Mouse (Mus musculus) kidney, postnatal 10 days (tissue): Measurements from ENCODE around the gene Ptpn21.

Experiments
- DNase-seq: peaks from one replicate; pipeline ENCODE4 v3.0.0; 2021; ENCODE audit warnings: mixed read lengths

Gene Ptpn21

DNA sequence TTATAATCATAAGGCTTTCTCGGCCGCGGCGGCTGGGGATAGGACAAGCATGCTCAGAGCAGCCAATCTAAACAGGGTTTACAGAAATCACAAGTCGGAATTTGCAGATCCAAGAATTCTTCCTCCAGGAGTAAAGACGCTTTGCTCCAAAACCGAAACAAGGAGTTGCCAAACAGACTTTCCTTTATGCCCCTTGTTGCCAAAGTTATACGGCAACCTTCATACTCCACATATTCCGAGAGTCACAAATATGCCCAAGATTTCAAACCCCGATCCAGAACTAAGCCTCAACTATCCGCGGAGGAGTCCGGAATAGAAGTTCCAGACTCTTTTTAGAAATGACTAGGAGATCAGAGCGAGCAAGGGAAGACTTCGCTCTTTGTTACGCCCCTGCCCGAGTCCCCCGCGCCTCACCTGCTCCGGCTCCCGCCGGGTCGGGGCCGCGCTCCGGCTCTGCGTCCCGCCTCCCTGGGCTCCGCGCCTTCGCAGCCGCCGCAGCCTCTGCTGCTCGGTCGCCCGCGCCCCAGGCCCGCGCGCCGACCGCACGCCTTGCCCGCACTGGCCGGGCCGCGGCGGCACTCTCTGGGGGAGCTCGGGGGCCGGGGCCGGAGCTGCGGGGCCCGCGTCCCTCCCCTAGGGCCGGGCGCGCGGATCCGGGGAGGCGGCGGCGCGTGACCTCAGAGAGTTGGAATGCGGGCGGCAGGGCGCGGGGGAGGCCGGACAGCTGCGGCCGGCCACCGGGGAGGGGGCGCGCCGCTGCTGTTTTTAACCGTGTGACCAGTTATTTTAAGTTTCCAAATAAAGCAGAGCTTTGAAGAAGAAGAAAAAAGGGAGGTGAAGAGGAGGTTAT is at the start of gene Ptpn21:
TSS of gene Ptpn21 (minus strand) at position 455 of the 850 bp plus-strand sequence.
- DNase-seq: peak; percentile 87

DNA sequence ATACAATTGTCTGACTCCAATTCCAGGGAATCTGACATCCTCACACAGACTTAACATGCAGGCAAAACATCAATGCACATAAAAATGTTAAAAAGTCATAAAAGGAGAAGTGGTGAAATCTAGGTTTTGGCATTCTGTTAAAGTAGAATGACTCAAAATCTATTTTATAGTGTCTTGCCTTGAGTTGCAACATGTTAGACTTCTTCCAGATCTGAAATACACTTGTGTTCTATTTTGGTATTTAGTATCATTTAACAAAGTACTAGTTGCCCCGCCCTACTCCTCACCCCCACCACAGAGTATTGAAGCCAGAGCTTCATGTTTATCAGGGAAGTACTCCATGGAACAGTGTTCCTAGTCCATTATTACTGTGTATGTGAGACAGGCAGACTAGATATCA is 47.0 kb upstream of the Ptpn21 start:
- no peak for DNase-seq

DNA sequence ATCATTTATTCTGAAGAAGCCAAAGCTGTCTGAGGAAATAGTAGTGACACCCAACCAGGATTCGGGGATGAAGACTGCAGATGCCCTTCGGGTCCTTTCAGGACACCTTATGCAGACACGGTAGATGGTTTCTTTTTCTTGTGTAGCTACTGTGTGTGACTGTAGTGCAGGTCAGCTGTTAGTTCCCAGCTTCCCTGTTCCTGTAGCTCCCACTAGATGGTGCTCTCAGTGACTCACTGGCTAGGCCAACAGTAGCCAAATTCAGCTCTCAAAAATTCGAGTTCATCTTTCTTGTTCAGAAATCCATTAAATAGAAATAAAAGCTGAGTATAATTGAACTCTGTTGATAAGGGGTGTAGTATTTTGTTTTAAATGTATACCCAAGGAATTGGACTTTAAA is 41.9 kb upstream of the Ptpn21 start:
- DNase-seq: peak; percentile 46

DNA sequence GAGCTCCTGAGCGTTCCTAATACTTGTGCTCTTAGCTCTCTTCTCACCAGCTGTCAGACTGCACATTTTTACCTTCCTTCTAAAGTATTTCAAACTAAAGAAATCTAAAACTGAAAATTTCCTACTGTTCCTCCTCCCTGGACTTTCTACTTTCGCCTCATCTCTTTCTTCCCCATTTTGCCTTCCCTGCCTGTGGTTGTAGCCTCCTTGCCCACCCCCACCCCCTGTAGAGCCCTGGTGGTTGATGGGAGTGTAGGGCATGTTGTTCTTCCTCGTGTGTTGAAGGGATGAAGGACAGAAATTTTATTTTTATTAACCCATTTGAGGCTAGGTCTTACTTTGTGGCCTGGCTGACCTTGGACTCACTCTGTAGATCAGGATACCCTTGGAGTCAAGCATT is 40.3 kb upstream of the Ptpn21 start:
- DNase-seq: no peak

DNA sequence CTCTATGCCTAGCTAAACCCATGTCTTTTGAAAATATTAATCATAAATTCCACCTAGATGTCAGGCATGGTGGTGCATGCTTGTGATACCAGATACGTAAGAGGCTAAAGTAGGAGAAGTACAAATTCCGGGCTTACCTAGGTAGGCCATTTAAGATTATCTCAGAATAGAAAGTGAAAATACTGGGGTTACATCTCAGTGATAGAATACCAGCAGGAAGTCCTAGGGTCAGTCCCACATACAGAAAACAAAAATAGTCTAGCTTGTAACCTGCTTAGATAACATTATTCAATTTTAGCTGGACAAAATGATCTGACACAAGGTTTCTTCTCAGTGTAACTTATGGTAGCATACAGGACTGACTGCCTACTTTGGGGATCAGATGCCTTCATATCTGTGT is 29.0 kb upstream of the Ptpn21 start:
- DNase-seq: no peak

DNA sequence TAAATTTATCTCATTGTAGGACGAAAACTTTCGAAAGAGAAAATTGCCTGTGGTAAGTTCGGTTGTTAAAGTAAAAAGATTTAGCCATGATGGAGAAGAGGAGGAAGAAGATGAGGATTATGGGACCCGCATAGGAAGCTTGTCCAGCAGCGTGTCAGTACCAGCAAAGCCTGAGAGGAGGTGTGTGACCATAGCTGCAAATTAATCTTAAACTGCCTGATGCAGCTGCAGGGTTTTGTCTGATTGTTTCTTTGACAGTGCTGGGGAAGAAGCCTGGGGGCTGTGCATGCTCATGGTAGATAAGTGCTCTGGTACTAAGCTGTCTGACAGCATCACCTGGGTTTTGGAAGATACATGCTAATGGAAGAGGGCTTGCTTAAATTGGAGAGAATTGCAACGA is 22.5 kb upstream of the Ptpn21 start:
- no peak for DNase-seq

DNA sequence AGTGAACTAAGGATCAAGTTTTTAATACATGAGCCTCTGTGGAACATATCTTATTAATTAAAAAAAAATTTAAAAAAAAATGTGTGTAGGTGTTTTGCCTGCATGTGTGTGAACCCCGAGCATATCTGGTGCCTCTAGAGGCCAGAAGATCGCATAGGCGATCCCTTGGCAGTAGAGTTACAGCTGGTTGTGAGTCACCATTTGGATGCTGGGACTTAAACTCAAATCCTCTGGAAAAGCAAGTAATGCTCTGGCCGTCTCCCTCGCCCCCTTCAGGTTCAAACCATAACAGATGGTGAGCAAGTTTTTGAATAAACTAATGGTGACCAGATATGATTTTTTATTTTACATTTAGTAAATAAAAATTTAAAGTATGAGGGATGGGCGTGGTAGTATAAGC is 20.4 kb upstream of the Ptpn21 start:
- no peak for DNase-seq

DNA sequence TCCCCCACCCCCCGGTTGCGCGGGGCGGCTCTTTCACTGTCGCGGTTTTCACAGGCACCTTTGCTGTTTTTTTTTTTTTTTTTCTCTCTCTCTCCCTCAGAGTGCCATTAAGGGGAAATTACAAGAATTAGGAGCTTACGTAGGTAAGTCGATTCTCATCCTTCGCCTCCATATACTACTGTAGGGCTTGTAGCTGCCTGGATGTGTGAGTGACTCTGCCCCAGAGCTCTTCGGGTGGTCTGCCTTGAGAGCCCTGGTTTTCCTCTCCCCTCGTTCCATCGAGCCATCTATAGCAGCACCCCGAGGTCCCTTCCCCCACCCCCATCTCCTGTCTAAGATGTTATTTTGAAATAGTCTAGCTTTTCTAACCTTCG is 10.2 kb upstream of the Ptpn21 start:
- peak; percentile 28 for DNase-seq

DNA sequence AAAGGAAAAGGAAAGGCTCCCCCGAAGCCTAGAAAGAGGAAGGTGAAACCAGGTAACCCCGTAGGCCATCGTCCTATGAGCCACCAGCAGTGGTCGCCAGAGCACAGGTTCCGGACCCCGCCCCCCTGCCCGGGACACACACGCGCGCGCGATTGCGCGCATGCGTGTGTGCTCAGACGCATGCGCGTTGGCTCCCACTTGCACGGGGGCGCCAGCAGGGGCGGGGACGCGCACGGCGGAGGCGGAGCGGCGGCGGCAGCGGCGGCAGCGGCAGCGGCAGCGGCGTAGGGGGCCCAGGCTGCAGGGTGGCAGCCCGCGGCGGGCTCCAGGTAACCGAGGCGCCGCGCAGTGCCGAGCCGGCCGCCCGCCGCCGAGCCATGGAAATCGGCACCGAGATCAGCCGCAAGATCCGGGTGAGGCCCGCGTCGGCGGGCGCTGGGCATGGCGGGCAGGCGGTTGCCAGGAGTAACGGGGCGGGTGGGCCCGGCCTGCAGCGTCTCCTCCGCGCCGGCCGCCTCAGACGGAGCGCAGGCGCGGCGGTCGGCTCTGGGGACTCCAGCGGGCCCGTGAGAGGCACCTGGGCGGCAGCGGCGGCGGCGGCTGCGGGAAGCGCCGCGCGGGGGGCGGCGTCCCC is 9.7 kb upstream of the Ptpn21 start, which contains the start of gene Zc3h14:
TSS of gene Zc3h14 (plus strand) at position 219 of the 634 bp plus-strand sequence.
- DNase-seq: peak; percentile 97

DNA sequence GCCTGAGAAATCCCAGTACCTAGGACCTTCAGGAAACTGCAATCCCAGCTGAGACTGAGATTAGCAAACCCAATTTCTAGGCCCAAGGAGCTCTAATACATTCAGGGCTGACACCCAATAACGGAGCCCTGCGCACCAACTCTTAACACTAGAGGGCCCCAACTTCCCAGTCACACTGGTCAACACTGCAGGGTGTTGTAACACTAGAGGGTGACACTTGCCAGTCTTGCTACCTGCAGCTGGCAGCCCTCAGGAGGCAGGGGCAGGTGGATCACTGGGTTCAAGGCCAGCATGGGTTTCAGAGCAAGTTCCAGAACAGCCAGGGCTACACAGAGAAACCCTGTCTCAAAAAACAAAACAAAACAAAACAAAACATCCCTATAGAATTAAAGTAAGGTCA is 8.9 kb upstream of the Ptpn21 start:
- DNase-seq: peak; percentile 73

DNA sequence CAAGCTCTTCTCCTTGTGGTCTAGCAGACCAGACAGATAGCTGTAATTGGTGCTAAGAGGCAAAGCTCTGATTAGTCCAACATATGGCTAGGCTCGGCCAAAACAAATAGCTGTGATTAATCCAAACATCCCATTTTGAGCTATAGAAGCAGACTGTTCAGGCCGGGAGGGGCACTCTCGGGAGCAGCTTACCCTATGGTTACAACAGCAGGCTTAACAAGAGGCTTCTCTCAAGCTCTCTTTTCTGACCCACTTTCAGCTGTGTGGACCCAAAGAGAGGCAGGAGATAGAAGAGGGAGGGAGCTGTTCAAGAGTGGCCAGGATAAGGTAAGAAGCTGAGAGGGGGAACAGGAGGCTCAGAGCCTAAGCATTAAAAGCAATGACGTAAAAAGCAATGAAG is 8.4 kb upstream of the Ptpn21 start:
- no peak for DNase-seq

DNA sequence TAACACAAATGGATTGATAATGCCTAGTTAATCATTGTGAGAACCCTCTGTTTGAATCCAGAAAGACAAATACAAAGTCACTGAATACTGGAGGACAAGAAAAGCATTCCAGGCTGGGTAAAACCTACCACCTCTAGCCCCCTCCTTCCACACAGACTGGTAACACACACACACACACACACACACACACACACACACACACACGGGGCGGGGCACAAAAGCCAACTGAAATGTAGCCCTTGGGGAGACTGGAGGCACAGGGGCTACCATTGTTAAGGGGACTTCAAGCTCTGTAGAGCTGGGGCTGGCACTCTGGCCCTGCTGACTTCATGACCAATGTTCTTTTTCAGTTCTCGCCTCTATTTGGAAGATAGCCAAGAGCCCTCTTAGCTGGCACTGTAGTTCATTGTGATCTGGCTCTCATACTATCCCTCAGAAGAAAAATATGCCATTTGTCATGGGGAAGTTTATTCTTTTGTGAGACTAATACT is 3.9 kb upstream of the Ptpn21 start:
- no peak for DNase-seq

DNA sequence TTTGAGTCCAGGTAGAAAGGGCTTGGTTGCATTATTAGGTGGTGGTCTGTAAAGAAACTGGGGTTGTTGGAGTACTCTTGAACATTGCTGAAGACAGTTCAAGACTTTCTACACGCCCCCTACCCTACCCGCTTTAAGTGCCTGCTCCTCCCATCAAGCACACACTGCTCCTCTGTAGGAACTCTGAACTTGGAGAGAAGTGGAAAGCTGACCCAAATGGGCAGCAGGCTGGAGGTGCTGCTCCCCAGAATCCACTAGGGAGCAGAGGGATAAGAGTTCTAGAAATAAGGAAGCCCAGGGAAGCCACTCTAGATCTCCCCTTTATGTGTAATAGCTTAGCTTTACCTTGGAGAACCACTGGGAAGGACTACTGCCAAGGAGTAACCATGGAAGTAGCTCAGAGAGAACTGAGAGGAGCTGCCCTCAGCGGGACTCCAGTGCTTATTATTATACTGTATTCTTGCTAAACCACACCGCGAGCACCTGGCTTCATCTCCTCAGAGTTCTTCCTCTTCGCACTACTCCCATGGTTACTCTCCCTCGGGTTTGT is 671 bp upstream of the Ptpn21 start:
- peak; percentile 34 for DNase-seq

DNA sequence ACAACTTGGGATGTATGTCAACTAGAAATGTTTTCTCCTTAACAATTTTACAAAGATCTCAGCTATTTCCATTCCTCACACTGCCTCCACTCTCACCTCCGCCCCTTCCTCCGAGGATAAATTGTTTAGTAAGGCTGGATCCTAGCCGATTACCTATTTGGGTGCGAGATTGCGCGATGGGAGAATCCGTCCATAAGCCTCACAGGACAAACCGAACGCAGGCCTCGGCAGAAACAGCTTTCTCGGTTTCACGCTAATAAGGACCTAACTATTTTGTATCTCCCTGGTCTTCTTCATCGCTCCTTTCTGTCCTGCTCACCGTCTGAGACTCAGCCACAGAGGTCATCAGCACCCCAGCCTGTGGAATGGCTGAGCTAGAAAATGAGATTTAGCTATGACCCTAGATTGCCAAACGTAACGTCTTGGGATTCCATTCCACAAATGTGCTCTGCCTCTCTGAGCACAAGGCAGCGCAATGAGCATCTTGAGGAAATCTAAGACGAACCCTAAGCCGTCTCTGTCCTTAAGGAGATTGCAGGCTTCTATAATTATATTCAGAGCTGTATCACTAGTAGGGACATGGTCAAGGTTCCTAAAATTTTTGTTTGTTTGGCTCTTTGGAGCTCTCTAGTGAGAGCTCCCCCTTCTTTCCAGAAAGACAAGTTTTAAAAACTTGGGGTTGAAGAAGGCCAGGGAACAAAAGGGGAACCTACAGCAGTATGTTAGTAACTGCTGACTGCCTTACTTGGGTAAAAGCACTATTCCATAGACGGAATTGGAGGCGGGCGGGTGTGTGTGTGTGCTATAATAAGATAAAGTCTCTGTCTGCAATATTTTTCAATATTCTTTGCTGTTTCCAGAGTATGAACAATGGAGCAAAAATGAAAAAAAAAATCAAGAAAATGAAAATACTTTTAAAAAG is 2.1 kb downstream of the Ptpn21 start:
- DNase-seq: no peak

DNA sequence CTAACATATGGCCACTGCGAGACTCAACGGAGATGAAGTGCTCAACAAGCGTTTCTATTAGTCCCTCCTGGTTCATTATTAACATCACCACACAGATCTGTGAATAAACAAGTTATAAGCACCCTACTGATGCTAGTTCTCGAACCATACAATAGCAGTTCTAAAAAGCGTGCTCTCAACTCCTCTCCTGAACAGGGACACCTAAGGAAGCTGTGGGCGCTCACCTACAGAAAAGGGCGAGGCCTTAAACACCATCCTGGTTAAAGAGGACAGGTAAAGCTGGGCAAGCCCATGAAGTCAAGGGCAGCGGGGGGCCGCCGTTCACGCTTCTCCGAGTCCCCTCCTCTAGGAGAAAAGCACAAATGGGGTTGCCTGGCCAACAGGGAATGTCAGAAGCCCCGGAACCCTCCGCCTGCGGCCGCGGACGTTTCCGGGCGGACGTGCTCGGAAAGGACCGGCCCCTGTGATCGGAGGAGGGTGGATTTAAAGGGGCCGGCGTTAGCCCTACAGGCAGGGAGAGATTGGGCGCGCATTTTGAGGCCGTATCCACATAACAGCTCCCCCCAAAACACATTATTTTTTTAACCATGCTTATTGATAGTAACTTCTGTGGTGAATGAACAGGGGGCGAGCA is 2.8 kb downstream of the Ptpn21 start:
- DNase-seq: peak; percentile 91

DNA sequence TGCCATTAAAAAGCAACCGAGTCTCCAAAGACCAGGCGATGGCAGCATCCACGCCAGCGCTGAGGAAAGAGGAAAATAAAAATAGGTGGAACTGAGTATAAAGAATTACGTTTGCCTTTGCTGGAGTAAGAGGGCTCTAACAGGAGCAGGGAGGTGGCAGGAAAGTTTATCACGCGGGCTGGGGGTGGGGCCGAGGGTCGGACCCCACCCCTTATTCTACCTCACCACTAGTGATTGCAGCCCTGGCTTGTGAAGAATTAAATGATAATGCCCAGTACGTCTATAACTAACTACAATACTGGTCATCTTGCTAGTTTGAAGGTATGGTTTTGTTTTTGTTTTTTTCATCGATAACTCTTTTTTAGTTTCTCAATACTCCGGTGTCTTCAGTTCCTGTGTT is 3.4 kb downstream of the Ptpn21 start:
- no peak for DNase-seq

DNA sequence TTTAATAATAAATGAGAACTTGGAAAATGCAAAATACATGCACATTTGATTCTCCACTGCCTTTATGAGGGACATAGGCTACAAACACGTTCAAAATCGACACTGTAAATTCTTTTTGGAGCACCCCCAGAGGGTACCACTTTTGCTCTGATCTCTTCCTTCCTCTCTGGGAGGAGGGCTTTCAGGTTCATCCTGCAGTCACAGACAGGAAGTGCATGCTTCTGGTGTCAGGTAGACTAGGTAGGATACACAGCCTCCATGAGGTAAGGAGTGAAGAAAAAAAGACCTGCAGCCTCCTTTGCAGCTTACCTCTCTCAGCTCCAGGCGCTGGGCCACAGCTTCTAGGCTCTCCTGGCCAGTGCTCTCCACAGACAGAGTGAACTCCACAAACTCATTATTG is 4.0 kb downstream of the Ptpn21 start:
- no peak for DNase-seq

DNA sequence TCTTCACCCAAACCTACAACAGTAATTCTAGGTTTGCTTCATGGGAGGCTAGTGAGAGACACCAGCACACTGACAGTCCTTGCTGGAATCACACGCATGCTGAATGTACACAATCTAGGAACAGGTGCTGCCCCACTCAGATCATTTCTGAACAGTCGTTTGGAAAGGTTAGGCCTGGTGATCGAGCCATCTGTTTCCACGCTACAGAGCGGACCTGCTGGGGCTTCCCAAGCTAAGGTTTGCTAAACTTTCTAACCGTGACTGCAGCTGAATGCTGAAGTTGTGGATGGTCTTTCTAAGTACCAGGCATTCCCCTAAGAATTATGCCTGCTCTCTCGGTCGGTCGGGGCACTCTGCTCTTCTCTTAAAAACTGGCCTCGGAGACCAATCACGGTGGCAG is 6.5 kb downstream of the Ptpn21 start:
- DNase-seq: no peak

DNA sequence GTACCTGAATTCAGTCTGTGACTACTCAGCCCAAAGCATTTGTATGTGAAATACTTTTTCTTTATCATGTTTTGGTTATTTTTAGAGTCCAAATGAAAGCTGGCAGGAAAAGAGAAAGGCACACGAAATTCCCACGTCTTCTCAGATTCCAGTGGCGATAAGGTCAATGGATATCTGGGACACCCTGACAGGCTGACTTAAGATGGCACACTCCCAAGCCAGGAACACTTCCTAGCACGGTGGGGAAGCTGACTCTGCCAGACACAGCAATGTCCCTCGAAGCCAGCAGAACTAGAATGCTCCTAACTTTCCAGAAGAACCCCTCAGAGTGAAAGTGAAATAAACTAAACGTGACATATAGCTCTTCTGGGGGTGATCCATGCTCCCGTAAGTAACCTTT is 10.0 kb downstream of the Ptpn21 start:
- no peak for DNase-seq

DNA sequence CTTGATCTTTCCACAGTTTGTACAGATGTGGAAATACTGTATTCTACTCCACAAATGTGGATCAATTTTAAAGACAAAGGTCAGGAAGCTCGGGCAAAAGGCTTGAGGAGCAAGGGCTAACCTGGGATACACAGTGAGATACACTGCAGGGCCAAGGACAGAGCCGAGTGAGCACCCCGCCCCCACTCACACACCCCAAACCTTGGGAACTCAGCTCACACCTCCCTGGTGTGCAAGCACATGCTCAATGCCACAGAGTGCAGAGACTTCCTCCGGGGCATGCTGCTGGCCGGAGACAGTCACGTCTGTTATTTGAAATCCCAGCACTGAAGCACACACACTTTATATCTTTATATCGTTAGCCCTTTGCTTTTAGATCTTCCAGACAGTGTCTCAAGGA is 11.1 kb downstream of the Ptpn21 start:
- no peak for DNase-seq

DNA sequence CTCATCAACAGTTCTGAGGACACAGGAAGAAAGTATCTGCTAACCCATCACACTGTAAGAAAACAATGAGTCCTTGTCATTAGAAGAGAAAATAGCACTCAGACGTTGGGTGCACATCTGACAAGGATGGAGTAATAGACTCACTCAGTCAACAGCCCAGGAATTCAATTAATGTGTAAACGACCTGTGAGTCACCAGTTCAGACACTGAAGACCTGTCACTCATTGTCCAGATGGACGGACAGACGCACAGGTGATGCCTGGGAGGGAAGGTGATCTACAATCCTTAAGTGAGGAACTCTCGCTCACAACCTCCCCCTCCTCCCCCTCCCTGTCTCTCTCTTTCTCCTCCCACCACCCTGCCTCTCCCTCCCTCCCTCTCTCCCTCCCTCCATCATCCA is 12.2 kb downstream of the Ptpn21 start:
- peak; percentile 19 for DNase-seq

DNA sequence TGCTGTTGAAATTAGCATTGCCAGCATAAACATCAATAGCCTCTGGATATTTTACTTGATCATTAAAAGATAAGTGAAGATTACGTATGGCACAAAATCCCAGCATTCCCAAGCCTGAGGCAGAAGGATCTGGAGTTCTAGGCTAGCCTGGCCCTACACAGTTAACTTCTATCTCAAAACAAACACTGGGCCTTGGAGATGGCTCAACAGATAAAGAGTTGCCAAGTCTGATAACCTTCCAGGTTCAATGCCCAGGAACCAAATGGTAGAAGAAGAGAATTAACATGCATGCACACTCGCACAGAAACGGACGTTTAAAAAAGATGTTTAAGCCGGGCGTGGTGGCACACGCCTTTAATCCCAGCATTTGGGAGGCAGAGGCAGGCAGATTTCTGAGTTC is 13.0 kb downstream of the Ptpn21 start:
- DNase-seq: no peak
